Mouse (Mus musculus) olfactory bulb, adult 2 months (tissue): ENCODE data around the gene Ccdc85b.

Experiments
- CTCF ChIP-seq: fragments of 200-500 bp; IDR thresholded peaks from 2 replicates; pipeline ENCODE4 v1.5.1; 2012; ENCODE audit warnings: low read depth, mild to moderate bottlenecking, low read length, moderate library complexity; ENCODE audit not compliant: insufficient read depth
- POLR2A ChIP-seq: fragments of 200-500 bp; IDR thresholded peaks from 2 replicates; pipeline ENCODE4 v1.6.1; 2012; ENCODE audit warnings: mild to moderate bottlenecking, low read depth, low read length, moderate library complexity; ENCODE audit not compliant: insufficient read depth

DNA sequence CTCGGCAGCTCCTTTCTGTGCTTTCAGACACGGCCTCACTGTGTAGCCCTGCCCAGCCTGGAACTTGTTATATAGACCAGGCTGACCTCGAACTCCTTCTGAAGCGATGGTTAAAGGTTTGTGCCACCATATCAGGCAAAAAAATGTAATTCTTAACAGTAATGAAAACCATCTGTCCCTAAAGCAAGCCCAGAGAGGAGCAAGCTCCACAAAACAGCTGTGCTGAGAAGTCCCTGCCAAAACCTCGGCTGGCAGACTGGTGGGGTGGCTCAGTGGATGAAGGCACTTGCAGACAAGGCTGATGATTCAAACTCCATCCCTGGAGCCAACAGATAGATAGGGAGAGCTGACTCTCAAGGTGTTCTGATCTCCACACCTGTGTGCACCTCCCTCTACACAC lies 48.6 kb downstream of the Ccdc85b start:
- TF ChIP-seq CTCF: no peak
- no peak for TF ChIP-seq POLR2A
